Mouse (Mus musculus) natural killer cell, adult 2 months (primary cell): ENCODE results near the gene Pik3c2g.

Experiments
- DNase-seq, 2 experiments: peaks; one replicate each; pipeline ENCODE4 v3.0.0; 2022; ENCODE audit warnings: low spot score in 2 of 2

The Pik3c2g gene

DNA sequence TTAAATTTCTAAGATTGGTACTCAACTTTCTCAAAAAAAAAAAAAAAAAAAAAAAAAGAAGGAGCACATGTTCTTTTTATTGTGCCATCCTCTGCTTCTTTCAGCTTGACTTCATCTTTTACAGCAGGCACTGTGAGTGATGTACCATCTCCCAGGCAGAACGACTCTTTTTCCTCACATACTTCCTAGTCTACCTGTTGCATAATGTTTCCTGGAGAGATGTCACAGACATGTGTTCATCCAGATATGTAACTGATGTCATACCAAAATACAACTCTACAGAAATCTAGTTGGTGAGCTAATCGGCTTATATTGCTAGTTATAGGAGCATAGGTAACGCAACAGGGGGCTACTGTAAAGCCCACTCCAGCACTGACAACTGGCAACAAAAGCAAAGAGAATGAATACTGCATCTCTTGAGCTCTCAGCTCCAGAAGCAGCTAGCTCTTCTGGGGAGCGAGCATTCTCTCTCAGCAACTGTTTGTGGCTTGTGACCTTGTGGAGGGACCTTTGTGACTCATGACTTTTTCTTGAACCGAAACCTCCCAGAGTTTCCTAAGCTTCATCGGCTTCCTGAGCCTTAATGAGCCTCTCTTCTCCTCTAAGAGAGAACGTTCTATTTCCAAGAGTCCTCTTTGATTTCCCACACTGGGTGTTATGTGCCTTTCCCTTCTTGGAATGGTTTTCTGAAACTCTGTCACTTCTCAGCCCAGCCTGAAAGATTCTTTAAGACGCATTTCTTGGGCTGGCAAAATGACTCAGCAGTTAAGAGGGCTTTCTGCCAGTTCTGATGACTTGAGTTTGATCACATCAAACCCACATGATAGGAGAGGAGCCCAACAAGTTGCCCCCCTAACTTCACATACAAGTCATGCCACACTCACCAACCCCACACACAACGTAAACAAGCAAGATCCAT is 148.9 kb downstream of the Pik3c2g start:
- DNase-seq = no peak

DNA sequence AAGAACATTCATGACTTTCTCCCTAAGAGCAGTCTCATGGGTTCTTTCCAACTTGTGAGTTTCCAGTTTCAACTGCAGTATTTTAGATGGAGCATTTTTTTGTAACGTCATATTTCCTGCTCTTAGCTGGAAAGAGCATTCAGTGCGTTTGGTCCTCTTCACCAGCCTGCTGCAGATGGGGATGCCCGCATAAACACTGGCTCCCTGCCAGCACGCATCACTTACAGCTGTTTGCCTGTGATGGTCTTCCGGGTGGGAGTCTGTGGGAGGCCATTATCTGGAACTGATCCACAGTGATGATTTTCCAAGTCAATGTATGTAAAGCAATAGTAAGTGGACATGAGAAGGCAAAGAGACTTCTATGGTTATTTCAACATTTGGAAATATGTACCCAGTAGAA is 151.3 kb downstream of the Pik3c2g start:
- no peak for DNase-seq

DNA sequence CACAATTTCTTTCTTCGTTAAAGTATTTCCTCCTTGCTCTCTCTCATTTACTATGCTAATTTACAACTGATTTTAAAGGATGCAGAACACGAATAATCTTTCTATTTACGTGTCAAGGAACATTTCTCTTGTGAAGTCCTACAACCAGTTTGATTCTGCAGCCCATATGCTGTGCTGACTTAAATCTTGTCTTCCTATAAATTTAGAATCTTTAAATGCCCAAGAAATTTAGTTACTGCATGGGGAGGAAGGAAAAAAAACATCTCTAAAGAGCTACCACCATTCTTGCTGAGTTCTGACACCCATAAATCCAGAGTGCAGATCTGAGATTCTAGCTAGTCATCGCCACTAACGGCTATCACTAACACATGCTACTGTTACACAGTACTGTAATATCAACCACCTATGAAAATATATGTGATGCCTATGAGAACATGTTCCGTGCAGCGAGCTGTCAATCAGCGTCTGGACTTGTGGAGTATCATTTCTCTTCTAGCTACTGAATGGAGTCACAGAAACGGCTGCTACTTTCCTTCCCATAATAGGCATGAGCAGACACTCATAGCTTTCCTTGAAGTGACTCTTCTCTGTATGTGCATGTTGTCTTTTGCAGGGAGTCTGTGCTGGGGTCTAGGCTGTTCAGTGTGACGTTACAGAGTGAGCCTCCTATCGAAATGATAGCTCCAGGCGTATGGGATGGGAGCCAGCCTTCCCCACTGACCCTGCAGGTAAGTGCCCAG is 155.8 kb downstream of the Pik3c2g start:
- DNase-seq = no peak

DNA sequence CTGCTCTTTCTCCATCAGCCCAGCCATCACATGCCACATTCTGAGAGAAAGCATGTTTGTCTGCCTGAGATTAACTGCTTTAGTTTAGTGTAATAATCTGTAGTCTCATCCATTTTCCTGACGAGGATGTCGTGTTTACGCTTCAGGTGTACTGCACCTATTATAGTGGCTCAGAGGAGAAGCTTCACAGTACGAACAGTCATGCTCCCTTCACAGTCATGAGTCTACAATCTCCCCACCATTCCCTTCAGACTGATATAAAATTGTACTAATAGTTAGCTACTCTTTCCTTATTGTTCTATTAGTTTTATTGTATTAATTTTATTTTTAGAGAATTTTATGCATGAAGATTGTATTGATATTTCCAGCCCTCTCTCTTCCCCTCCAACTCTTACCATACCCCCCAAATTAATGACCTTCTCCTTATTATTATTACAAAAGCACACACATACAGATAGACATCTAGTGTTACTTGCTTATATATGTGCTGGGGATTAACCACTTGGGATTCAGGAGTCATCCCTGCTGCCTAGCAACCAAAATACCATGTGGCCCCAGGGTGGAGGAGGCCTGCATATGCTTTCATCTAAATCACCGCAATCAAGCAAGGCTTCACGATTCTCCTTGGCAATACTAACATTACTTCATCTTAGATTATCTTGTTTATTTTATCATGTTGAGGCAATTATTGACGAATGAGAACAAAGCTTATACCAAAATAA is 159.9 kb downstream of the Pik3c2g start:
- no peak for DNase-seq

DNA sequence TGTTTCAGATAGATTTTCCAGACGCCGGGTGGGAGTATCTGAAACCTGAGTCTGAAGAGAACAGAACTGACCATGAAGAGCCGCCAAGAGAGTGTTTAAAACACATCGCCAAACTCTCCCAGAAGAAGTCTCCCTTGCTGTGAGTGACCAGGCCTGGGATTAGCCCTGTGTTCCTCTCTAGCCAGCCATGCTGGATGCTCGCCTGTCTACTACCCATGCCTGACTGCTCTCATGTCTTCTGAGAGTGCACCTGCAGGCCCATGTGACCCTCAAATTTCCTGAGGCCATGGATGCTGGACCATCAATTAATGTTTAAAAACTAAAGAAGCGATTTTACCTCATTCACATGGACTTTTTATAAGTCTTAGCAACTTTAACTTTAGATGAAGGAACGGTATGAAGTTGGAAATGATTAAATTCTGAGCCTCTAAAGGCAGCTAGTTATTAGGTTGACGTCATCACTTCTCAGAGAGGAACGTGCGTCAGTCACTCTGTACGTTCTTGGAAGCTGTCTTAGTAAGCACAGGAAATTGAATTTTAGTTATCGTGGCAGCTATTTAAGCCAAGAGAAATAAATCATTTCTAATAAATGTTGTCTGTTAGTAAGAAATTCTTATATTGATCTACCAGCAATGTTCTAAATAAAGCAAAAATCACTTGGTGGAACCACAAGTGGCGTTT is 161.2 kb downstream of the Pik3c2g start:
- no peak for DNase-seq

DNA sequence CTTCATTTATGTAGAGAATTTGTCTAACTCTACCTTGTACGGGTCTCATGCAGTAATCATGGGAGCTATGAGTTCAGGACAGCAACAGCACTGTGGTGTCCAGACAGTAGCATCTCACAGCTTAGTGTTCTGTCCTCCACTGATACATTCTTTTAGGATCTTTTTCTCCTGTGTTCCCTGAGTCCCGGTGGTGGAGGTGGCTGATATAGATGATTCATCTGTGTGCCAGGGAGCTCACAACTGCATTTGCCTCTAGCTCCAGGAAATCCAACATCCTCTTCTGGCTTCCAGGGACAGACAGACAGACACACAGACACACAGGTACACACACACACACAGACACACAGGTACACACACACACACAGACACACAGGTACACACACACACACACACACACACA is 163.6 kb downstream of the Pik3c2g start:
- no peak for DNase-seq

DNA sequence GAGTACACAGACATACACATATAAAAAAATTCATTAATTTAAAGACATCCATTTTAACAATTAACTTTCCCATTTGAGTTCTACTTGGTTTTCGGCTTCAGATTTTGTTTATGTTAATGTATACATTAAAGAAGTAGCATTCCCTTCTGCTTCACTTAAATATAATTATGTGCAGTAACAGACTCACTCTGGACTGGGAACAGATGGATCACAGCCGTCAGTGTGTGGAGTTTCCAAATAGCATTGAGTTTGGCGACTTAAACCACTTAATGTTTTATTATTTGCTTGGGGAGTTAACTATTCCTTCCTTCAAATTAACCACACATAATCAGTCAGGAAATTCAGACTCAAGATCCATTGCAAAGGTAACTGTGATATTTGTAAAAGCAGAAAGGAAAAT is 164.0 kb downstream of the Pik3c2g start:
- DNase-seq = no peak

DNA sequence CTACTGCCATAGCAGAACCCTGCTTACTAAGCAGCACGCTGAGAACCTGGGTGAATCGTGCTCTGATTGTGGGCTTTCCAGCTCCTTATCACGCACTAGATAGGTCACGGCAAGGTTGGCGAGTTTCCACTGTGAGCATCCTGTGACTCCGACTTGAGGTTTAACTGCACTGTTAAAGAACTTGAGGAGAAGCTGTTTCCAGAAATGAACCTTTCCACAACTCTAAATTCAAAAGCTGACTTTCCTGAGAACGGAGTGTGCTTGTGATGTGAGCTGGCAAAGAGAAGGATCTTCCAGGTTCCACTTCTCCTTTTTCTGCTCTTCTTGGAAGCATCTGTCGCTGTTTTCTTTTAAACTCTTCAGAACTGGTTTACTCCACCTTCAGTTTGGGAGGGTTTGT is 170.9 kb downstream of the Pik3c2g start:
- no peak for DNase-seq

DNA sequence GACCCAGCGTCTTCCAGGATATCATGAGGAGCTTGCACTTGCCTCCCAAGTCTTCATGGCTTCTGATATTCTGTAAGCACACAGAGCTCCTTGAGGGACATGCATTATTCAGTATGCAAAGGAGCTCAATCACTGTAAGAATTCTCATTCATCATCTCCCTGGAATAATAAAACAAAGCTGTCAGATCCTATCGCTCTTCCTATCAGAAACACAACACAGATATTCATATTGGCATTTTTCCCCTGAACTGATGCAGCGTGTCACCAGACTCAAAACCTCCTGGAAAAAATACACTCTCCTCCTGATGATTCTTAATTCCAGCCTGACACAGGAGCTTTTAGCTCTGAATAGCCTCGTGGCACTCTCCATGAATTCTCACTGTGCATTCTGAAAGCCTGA is 174.0 kb downstream of the Pik3c2g start:
- no peak for DNase-seq

DNA sequence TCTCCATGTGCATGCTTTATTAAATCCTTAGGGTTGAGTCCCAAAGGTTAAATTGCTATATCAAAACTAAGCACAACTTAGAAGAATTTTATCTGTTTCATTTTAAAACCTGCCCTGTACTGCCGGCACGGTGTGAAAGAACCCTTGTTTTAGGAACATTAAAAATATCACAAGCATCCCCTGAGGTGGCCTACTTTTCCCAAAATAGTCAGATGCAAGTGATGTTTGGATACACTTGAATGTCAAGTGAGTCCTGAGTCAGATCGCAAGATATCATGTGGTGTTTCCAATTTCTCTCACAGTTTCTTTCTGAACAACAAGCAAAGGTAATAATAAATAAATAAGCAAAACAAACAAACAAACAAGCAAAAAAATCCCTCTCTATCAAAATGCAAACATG is 177.4 kb downstream of the Pik3c2g start:
- DNase-seq = no peak

DNA sequence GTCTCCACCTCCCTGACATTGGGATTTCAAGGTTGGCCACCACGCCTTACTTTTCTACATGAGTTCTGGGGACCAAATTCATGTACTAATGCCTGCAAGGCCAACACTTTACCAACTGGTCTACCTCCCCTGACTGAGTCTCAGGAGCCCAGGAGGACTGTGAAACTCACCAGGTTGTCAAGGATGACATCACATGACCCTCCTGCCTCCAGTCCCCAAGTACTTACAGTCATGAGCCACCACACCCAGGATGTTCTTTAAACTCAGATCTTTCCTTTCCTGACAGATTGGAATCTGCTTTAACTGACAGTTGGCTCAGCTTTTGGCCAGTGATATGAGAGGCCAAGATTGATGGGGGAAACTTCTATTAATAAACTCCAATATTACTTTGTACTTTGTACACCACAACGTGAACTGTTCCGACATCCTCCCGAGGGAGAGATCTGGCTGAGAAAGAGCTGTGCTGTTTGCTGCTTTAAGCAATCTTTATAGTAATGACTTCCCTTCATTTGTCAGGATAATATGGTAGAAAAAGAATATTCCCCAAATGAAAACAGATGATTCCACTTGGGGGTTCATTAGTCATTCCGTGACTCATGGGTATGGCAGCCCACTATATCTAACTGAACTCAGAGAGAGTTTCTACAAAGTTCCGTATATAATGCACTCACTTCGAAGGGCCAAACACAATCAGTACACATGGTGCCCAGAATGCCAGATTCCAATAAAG is 182.9 kb downstream of the Pik3c2g start:
- DNase-seq = no peak

DNA sequence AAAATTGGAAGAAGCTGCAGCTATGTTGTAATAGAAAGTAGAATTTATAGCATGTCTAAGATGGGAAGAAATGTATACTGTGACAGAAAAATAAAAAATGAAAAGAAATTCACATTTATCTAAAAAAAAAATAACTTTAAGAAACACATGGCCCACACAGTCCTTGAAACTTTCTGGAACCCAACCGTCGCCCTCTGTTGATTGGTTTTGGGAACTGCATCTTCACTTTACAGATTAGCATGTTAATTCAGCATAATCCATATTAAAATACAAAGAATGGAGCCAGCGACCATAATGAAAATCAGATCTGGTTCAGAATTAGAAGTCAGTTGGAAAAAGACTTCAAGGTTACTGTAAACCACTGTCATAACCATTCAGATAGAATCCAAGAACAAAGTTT is 183.5 kb downstream of the Pik3c2g start:
- DNase-seq = no peak

DNA sequence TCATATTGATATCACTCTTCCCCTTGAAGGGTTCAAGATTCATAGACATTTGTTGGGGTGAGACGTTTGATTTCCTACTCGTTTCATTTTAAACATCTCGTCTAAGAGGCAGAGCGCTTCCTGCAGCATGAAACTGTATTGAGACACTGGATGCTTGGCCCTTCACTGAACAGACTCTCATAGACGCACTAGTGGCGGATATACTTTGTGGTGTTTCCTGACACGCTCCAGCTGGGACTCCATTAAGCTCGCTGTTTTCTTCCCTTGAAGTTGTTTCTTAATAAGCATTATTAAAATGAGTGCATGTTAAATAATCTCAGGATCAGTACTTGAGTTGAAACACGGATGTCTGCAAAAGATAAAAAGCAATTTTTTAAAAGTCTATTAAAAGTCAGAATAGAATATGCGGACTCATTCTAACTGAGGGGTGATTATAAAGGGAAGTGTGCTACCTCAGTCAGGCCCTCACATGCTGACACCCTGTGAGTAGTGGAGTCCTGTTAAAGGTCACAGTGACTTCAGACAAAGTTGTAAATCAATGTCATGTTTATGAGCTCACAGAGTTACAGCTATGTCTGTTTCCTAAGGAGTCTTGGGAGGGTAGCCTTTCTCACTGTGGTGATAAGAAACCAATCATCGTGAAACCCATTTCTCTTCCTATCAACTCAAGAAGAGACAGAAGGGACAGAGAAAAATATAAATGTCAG is 190.7 kb downstream of the Pik3c2g start:
- DNase-seq = no peak

DNA sequence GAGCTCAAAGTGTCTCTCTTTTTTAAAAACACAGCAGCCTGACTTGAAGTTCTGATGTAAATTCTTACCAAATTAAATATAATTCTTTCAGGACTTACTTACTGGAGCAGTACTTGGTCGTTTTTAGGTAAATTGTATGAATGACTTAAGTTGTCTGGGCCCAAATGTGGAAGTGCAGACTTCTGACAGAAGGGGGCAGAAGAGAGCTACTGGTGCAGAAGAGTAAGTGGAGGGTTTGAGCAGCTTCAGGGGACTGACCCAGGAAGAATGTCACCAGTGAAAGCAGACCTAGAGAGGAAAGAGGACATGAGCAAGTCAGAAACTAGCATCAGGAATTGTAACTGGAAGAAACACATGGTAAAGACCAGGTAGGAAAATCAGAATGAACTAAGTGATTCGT is 193.0 kb downstream of the Pik3c2g start:
- no peak for DNase-seq

DNA sequence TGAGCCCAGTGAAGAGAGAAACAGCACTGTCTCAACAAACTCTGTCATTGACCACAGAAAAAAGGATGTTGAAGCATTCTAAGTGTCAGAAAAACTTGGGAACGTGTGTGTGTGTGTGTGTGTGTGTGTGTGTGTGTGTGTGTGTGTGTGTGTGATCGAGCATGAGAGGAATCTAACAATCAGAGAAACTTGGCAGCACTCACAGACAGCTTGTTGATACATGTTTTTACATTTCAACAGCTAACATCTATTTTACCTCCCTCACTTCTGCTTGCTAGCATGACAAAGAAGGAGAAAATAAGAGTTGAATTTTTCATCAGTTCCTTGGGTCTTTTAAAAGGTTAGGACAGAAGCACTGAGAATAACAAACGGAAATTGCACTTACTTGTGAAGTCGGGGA is 202.5 kb downstream of the Pik3c2g start:
- no peak for DNase-seq

DNA sequence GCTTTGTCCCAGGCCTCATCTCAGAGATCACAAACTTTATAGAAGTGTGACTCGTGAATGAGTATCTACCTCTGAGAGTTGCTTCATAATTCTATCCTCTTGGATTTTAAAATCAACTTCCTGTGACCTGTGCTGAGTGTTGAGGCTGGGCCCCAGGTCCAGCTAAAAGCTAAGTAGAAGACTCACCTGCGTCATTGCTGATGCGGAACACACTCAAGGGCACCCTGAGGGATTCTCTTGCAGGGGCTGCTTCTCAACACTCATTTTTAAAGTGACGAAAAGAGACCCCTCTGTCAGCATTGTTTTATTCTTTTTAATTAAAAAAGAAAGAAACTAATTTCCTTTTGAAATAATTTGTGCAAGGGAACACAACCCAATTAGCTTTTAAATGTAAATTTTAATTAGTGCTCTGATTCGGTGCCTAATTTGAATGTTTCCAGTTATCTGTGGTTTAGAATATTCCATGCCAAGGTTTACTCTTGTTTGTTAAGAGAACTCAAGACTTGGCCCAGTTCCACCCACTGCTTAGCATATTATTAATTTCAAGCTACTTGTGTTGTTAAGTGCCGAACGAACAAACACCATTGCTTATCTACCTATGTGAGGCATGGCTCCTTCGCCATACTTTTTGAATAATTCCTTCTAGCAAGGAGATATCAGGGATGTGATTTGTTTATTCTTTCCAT is 212.7 kb downstream of the Pik3c2g start:
- no peak for DNase-seq

DNA sequence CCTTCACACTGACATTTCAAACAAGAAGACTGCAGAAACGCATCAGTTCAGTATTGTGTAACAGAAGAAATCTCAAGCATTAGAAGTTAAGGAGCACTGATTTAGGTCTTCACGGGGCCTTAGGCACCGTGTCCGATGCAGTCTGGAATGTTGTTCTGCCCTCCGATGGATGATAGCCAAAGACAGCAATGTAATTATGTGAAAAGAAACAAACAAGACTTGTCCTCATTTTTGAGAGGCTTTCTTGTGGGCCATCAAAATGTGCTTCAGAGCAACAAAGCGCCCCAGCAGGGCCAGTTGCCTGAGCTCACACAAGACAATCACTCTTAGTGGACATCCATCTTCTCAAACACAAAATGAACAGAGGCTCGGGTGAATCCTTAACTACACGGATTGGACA is 234.9 kb downstream of the Pik3c2g start:
- DNase-seq = no peak

DNA sequence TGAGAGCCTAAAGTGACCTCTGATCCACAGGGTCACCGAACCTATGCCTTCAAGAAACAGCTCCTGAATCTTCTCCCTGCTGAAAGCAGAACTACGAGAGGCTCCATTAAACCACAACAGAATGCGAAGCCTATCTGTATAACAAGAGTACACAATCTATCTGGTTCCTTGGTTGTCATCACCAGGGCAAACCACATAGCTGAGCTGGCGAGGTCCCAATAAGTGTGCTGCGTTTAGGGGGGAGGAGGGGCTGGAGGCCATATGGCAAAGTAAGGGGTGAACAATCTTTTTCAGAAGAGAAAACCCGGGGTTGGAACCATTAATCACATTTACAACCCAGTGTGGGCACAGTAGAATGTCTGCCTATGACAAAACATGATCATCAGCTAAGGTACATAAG is 251.2 kb downstream of the Pik3c2g start:
- no peak for DNase-seq

DNA sequence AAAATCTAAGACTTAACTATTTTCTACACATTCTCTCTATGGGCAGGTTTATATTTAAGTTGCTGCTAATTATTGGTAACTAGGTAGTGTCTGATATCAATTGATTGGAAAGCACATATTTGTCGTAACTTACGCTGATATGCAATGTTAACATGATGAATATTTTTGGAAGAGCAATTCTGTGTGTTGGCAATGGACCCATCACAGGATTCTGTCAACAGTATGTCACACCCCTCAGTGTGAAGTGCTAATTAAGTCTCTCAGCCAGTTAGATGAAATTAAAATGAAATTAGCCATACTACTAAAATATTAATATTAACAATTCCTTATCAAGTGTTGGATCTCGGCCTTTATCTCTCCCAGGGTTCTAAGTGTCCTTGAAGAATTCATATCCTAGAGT is 251.7 kb downstream of the Pik3c2g start:
- DNase-seq = no peak

DNA sequence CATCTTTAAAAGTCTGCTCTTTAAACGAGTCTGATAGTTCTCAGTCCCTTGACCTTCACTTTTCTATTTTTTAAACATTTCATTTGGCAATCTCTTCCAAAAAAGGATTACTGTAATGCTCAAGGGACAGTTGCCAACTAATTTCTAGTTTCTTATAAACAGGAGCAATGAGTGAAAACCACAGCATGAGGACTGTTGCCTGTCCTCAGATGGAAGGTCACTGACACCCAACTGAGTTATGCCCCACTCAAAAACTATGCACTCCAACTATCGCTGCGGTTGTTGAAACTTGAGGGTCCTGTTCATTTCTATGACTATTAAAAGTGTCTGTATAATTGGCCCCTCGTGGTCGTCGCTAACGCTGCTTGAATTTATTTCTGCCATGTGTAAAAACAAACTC is 252.9 kb downstream of the Pik3c2g start:
- DNase-seq = no peak
